Mouse (Mus musculus) bone marrow, adult 2 months (tissue): Measurements from ENCODE around the gene Rtn2.

ENCODE experiments used
- CTCF ChIP-seq: fragments of 200-500 bp; IDR thresholded peaks from 2 replicates; pipeline ENCODE4 v1.5.1; 2011; ENCODE audit warnings: low read length, control low read depth; ENCODE audit not compliant: control insufficient read depth, insufficient read depth
- POLR2A ChIP-seq: fragments of 200-500 bp; IDR thresholded peaks from 2 replicates; pipeline ENCODE4 v1.6.1; 2011; ENCODE audit warnings: low read depth, mild to moderate bottlenecking, control low read depth, low read length, borderline replicate concordance; ENCODE audit not compliant: control insufficient read depth

GRCm38 (mm10) chr7:19297794-19298193, 15.4 kb downstream of the Rtn2 start:
- TF ChIP-seq CTCF: no peak
- TF ChIP-seq POLR2A: no peak
